Mouse (Mus musculus) forelimb bud, embryonic 11.5 days (tissue): ENCODE results near the gene Ccr10.

Experiments used
- DNase-seq: peaks from one replicate; pipeline ENCODE4 v3.0.0-alpha.2; 2012; ENCODE audit warnings: low read depth, low spot score

The Ccr10 gene

GRCm38 (mm10) chr11:101188166-101188805 lies 13.0 kb upstream of the Ccr10 start:
- DNase-seq, result no peak

GRCm38 (mm10) chr11:101187541-101187940 lies 12.3 kb upstream of the Ccr10 start:
- no peak for DNase-seq

GRCm38 (mm10) chr11:101186526-101187247 lies 11.4 kb upstream of the Ccr10 start:
- no peak for DNase-seq

GRCm38 (mm10) chr11:101185441-101185840 lies 10.2 kb upstream of the Ccr10 start:
- DNase-seq, result no peak

- no peak for DNase-seq
Observed at GRCm38 (mm10) chr11:101184984-101185383, 9.7 kb upstream of the Ccr10 start.

- DNase-seq, result no peak
Observed at GRCm38 (mm10) chr11:101182771-101183517, 7.7 kb upstream of the Ccr10 start.

GRCm38 (mm10) chr11:101181961-101182360 lies 6.7 kb upstream of the Ccr10 start:
- DNase-seq, result no peak

GRCm38 (mm10) chr11:101180846-101181740 lies 5.8 kb upstream of the Ccr10 start:
- peak; percentile 72 for DNase-seq

- no peak for DNase-seq
Observed at GRCm38 (mm10) chr11:101180261-101180660, 5.0 kb upstream of the Ccr10 start.

- DNase-seq, result no peak
Observed at GRCm38 (mm10) chr11:101179306-101179705, 4.1 kb upstream of the Ccr10 start.

- no peak for DNase-seq
Observed at GRCm38 (mm10) chr11:101178061-101179058, 3.1 kb upstream of the Ccr10 start.

GRCm38 (mm10) chr11:101176933-101177773 lies 1.9 kb upstream of the Ccr10 start:
- peak; percentile 55 for DNase-seq

- no peak for DNase-seq
Observed at GRCm38 (mm10) chr11:101176117-101176691, 961 bp upstream of the Ccr10 start.

- DNase-seq, result no peak
Observed at GRCm38 (mm10) chr11:101175636-101176116, 433 bp upstream of the Ccr10 start.

GRCm38 (mm10) chr11:101174389-101174745 lies 876 bp downstream of the Ccr10 start:
- no peak for DNase-seq

- DNase-seq, result peak; percentile 89
Observed at GRCm38 (mm10) chr11:101173631-101174388, 1.4 kb downstream of the Ccr10 start.

- no peak for DNase-seq
Observed at GRCm38 (mm10) chr11:101173112-101173511, 2.1 kb downstream of the Ccr10 start.

- DNase-seq, result no peak
Observed at GRCm38 (mm10) chr11:101172434-101172815, 2.8 kb downstream of the Ccr10 start.
